Mouse (Mus musculus) midbrain, embryonic 14.5 days (tissue): ENCODE data around the gene Snrnp35. TPM values are rescaled to one million over a fixed set of nuclear protein-coding genes. Genes with fewer than 3 reads are reported as not detected.
"Not testable (repeated sequence)": the region's sequence is repeated elsewhere in the genome, so short reads cannot be mapped to it uniquely, and the experiment has no call there.

Experiments
- ATAC-seq: fragments of 200-750 bp; cut with Nextera tagmentation; 2 replicates; pipeline ENCODE4 v1.8.0; 2017; ENCODE audit warnings: moderate number of reproducible peaks, moderate library complexity; ENCODE audit not compliant: low FRiP score, low TSS enrichment
- DNase-seq: peaks from one replicate; pipeline ENCODE4 v3.0.0-alpha.2; 2015
- H3K27ac ChIP-seq: fragments of 300-500 bp; sonication (generic); replicated peaks from 2 replicates; pipeline ENCODE4 v1.5.1; 2014; ENCODE audit warnings: mild to moderate bottlenecking, low read depth, low read length, moderate library complexity
- H3K27me3 ChIP-seq: fragments of 300-500 bp; sonication (generic); 2 replicates; pipeline ENCODE4 v1.6.1; 2014; ENCODE audit warnings: low read length, control low read depth, mixed read lengths; ENCODE audit not compliant: control insufficient read depth, insufficient read depth
- H3K36me3 ChIP-seq: fragments of 300-500 bp; sonication (generic); 2 replicates; pipeline ENCODE4 v1.6.1; 2014; ENCODE audit warnings: low read length, control low read depth; ENCODE audit not compliant: control insufficient read depth, insufficient read depth
- H3K4me1 ChIP-seq: fragments of 300-500 bp; sonication (generic); 2 replicates; pipeline ENCODE4 v1.6.1; 2014; ENCODE audit warnings: mild to moderate bottlenecking, antibody characterized with exemption, low read length, control low read depth; ENCODE audit not compliant: control insufficient read depth, insufficient read depth
- H3K4me2 ChIP-seq: fragments of 300-500 bp; sonication (generic); 2 replicates; pipeline ENCODE4 v1.6.1; 2014; ENCODE audit warnings: mild to moderate bottlenecking, low read length, moderate library complexity
- H3K4me3 ChIP-seq: fragments of 300-500 bp; sonication (generic); replicated peaks from 2 replicates; pipeline ENCODE4 v1.5.1; 2014; ENCODE audit warnings: low read depth, low read length
- H3K9ac ChIP-seq: fragments of 300-500 bp; sonication (generic); replicated peaks from 2 replicates; pipeline ENCODE4 v1.6.1; 2014; ENCODE audit warnings: mild to moderate bottlenecking, low read length, moderate library complexity
- H3K9me3 ChIP-seq: fragments of 300-500 bp; sonication (generic); 2 replicates; pipeline ENCODE4 v1.6.1; 2016; ENCODE audit warnings: low read length, control low read depth, mixed read lengths; ENCODE audit not compliant: control insufficient read depth
- WGBS: fragments of 180-500 bp; shearing (Covaris S2); extraction: QIAGEN DNeasy Blood & Tissue Kit; methylation state at CpG from one replicate; pipeline ENCODE4 v1.1.7; 2014; 5-methylcytosine and 5-hydroxymethylcytosine counted together
- polyA plus RNA-seq: library from polyadenylated mRNA; unstranded; fragments of >200 nt; fragmentation: Nextera tagmentation; extraction: Ambion mirVana; gene quantifications from 2 replicates; pipeline ENCODE4 v1.2.1, GENCODE M21; 2014

The Snrnp35 gene
- polyA plus RNA-seq, 1 experiment from 2014 or later: 8.9 TPM

DNA sequence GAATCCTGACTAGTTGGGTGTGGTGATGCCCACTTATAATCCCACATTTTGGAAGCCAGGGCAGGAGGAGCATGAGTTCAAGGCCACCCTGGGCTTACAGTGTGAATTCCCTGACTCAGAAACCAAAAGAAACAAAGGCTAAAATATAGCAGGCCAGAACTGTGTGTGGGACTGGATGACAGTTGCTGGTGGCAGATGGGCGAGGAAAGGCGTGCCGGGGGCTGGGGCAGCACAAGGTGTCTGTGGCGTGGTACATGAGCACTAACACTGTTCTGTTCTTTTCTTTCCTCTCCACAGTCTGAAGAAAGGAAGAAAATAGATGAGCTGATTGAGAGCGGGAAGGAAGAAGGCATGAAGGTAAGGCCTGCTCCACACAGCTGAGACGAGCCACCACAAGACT, 26.2 kb upstream of the Snrnp35 start:
- DNase-seq: no peak
- no peak overlapping the region for H3K27ac ChIP-seq
- no peak for ATAC-seq
- peaks cover 88% of the 10 kb centered on the region for H3K36me3 ChIP-seq
- no peaks in the 10 kb centered on the region for H3K9me3 ChIP-seq
- H3K4me1 ChIP-seq: no peaks in the 10 kb centered on the region
- 97% methylated on average over 6 of the region's 6 CpGs for WGBS
- no peak overlapping the region for H3K4me3 ChIP-seq
- no peak overlapping the region for H3K9ac ChIP-seq
- H3K27me3 ChIP-seq: no peaks in the 10 kb centered on the region
- H3K4me2 ChIP-seq: no peak overlapping the region

DNA sequence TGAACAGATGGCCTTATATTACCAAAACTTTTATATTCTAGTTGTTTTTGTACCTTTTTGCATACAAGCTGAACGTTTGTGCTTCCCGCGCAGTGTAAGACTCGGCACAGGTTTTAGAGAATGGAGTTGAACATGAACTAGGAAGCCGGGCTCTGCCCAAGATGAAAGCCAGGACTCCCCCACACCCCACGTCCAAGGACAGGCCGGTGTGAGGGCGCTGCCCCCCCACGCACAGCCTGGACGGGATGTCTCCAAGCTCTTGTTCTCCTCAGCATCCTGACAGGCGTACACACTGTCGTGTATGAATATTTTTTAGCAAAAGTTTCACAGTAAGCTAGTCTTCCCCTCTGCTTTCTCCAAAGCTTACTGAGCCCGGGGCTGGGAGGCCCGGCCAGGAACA, 22.0 kb upstream of the Snrnp35 start:
- not testable (repeated sequence) for DNase-seq, H3K4me2 ChIP-seq, H3K9ac ChIP-seq, H3K27me3 ChIP-seq, H3K4me3 ChIP-seq, H3K27ac ChIP-seq, H3K4me1 ChIP-seq, ATAC-seq, H3K9me3 ChIP-seq
- peaks cover 74% of the 10 kb centered on the region for H3K36me3 ChIP-seq
- 94% methylated on average over 14 of the region's 14 CpGs for WGBS

DNA sequence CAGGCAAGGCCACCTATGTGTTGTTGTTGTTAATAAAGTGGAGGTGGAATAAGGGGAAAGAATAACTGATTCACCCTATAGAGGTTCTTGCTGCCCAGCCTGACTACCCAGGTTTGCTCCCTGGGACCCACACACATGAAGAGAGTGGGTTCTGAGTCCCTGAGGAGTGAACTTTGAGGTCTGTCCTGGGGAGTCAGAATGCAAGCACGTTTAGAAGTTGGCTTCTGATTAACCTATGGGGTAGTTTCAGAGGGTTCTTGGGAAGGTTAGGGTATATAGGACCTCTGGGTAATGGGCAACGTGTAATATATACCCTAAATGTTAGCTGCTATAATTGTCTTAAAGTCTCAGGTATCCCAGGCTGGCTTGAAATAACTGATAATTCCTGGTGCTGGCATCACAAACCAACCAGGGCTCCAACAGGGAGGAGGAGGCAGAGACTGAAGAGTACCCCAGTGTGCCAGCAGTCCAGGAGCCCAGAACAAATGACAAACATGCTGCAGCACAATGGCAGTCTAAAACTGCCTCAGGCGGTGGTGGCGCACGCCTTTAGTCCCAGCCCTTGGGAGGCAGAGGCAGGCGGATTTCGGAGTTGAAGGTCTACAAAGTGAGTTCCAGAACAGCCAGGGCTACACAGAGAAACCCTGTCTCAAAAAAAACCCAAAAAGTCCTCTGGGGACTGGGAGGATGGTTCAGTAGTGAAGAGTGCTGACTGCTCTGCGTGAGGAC, 20.5 kb upstream of the Snrnp35 start:
- H3K4me2 ChIP-seq: no peak overlapping the region
- DNase-seq: no peak
- H3K9ac ChIP-seq: no peak overlapping the region
- H3K27ac ChIP-seq: no peak overlapping the region
- no peaks in the 10 kb centered on the region for H3K27me3 ChIP-seq
- no peak for ATAC-seq
- no peaks in the 10 kb centered on the region for H3K4me1 ChIP-seq
- H3K9me3 ChIP-seq: no peaks in the 10 kb centered on the region
- H3K36me3 ChIP-seq: peaks cover 65% of the 10 kb centered on the region
- H3K4me3 ChIP-seq: no peak overlapping the region
- WGBS: 86% methylated on average over 8 of the region's 8 CpGs

DNA sequence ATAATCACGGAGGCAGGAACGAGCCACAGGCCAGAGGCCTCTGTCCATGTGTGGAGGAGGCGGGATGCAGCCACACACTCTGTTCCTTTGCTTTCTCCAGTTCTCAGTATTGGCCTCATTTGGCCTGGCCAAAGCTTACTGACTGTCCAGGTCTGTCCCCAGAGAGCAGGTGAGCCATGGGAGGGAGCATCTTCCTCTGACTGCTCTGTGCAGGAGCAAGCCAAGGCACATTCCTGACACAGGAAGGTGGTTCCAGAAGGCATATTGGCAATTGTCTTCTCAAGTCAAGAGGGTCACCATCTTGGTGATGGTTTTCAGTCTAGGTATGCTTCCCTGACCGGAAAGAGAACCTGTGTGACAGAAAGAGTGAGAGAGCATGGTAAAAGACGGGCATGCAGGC, 19.5 kb upstream of the Snrnp35 start:
- WGBS: 88% methylated on average over 5 of the region's 5 CpGs
- no peak overlapping the region for H3K4me3 ChIP-seq
- H3K4me2 ChIP-seq: no peak overlapping the region
- H3K27me3 ChIP-seq: no peaks in the 10 kb centered on the region
- H3K9me3 ChIP-seq: no peaks in the 10 kb centered on the region
- DNase-seq (no peak), ATAC-seq (no peak)
- H3K36me3 ChIP-seq: peaks cover 62% of the 10 kb centered on the region
- no peak overlapping the region for H3K9ac ChIP-seq
- H3K4me1 ChIP-seq: no peaks in the 10 kb centered on the region
- H3K27ac ChIP-seq: no peak overlapping the region

DNA sequence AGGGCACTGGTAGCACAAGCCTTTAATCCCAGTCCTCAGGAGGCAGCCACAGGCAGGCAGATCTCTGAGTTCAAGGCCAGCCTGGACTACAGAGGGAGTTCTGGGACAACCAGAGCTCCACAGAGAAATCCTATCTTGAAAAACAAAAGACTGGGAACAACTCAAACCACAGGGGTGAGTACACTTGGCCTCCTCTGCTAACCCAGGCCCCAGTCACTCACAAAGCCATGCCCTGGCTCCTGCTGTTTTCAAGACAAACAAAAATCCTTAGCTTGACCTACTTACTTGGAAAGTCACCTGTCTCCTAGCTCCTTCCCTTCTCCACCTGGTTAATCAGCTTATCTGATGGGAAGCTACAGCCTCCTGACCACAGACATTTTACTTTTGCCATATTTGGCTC, 18.0 kb upstream of the Snrnp35 start:
- Histone ChIP-seq H3K4me3 (no peak overlapping the region), H3K9ac (no peak overlapping the region), H3K9me3 (no peaks in the 10 kb centered on the region), H3K4me2 (no peak overlapping the region), H3K36me3 (peaks cover 56% of the 10 kb centered on the region), H3K27me3 (no peaks in the 10 kb centered on the region), H3K4me1 (no peaks in the 10 kb centered on the region), H3K27ac (no peak overlapping the region)
- no peak for DNase-seq
- ATAC-seq: no peak

DNA sequence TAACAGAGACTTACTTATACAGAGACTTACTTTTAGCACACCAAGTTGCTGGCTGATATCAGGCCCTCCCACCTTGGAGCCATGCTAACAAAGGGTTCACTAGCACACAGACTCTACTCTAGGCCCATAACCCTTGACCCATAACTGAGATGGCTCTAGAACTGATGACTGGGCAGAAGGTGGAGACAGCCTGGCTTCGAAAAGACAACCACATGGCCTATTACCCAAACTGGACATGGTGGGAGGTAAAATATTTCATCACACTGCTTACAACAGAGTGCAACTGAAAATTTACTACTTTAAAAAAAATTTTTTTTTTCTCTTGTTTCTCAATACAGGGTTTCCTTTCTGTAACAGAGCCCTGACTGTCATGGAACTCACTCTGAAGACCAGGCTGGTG, 15.2 kb upstream of the Snrnp35 start:
- no peak overlapping the region for H3K27ac ChIP-seq
- no peaks in the 10 kb centered on the region for H3K27me3 ChIP-seq
- no peak overlapping the region for H3K9ac ChIP-seq
- H3K4me3 ChIP-seq: no peak overlapping the region
- DNase-seq (no peak), ATAC-seq (no peak)
- H3K4me1 ChIP-seq: no peaks in the 10 kb centered on the region
- no peaks in the 10 kb centered on the region for H3K9me3 ChIP-seq
- H3K4me2 ChIP-seq: no peak overlapping the region
- 91% methylated on average over 1 of the region's 1 CpGs for WGBS
- peaks cover 34% of the 10 kb centered on the region for H3K36me3 ChIP-seq

DNA sequence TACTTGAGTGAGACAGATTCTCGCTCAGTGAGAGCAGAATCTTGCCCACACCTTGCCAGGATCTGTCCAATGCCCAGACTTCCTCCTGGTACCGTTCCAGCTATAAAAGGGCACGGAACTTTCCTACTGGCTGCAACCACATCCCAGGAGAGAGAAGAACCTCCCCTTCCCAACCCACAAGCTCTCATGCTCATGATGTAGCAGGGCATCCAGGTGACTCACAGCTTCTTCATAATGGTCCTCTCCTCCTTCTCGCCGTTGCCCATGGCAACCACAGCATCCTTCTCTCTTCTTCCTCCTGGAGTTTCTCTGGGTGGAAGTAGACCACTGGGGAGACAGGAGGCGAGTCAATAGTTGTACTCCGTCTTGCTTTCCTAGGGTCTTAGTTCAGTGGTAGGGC, 14.6 kb upstream of the Snrnp35 start:
- Histone ChIP-seq H3K27ac (no peak overlapping the region), H3K4me3 (no peak overlapping the region), H3K4me1 (no peaks in the 10 kb centered on the region), H3K4me2 (no peak overlapping the region), H3K9ac (no peak overlapping the region), H3K36me3 (peaks cover 29% of the 10 kb centered on the region), H3K27me3 (no peaks in the 10 kb centered on the region), H3K9me3 (no peaks in the 10 kb centered on the region)
- DNase-seq (no peak), ATAC-seq (no peak)
- WGBS: 92% methylated on average over 7 of the region's 7 CpGs

DNA sequence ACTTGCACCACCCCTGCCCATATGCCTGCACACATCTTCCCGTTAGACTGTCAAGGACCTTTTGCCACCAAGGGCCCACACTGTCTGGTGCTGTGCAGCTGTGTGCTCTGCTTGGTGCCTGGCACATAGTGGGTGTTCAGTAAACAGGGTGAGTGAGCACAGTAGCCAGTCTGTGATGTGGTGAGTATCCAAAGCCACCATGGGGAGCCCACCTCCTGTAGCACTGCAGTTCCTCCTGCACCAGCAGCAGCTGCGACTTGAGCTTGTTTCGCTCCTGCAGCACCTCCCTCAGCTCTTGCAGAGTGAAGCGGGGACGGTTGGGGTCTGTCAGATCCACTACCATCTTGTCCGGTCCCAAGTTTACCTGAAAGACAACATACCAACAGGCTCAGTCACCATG, 13.4 kb upstream of the Snrnp35 start:
- WGBS: 91% methylated on average over 6 of the region's 6 CpGs
- peaks cover 22% of the 10 kb centered on the region for H3K36me3 ChIP-seq

DNA sequence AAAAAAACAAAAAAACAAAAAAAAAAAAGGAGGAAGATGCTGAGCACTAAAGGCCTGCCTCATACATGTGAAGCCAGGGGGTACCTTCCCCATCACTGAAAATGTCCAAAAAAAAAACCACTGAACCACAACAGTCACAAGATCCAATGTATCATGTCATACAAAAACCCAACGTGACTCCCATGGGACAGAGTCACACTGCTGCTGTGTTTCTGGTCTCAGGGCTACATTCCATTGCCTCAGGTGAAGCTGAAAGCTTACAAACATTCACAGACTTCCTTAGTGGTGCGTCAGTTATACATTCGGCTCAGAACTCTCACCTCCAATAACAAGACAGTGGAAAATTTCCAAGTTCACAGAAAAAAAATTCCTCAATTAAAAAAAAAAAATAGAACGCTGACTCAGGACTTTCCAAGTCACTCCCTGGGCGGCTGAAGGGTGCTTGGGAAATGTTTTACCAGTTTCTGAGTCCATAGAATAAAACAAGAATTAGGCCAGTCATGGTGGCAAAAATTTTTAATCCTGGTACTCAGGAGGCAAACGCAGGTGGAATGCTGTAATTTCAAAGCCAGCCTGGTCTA, 12.3 kb upstream of the Snrnp35 start:
- no peak overlapping the region for H3K9ac ChIP-seq
- no peak overlapping the region for H3K4me2 ChIP-seq
- no peak overlapping the region for H3K27ac ChIP-seq
- no peak for DNase-seq
- no peaks in the 10 kb centered on the region for H3K27me3 ChIP-seq
- no peak overlapping the region for H3K4me3 ChIP-seq
- peaks cover 22% of the 10 kb centered on the region for H3K36me3 ChIP-seq
- ATAC-seq: no peak
- WGBS: 86% methylated on average over 6 of the region's 6 CpGs
- no peaks in the 10 kb centered on the region; the same call in 1 of the 2 replicates for H3K4me1 ChIP-seq
- H3K9me3 ChIP-seq: no peaks in the 10 kb centered on the region

More for the DNA sequence above, 13.4 kb upstream of the Snrnp35 start:
- DNase-seq: no peak
- Histone ChIP-seq H3K27ac (no peak overlapping the region), H3K9ac (no peak overlapping the region), H3K9me3 (no peaks in the 10 kb centered on the region), H3K4me1 (no peaks in the 10 kb centered on the region), H3K27me3 (no peaks in the 10 kb centered on the region), H3K4me2 (no peak overlapping the region), H3K4me3 (no peak overlapping the region)
- ATAC-seq: no peak
